Mouse (Mus musculus): ENCODE measurements around the gene Dgcr8. TPM values are rescaled to one million over a fixed set of nuclear protein-coding genes. Genes with fewer than 3 reads are reported as not detected.

Gene Dgcr8
- polyA plus RNA-seq (2015; fragmentation: Nextera tagmentation; extraction: Ambion mirVana), result 23.3 and 25.9 TPM in 2 replicates

DNA sequence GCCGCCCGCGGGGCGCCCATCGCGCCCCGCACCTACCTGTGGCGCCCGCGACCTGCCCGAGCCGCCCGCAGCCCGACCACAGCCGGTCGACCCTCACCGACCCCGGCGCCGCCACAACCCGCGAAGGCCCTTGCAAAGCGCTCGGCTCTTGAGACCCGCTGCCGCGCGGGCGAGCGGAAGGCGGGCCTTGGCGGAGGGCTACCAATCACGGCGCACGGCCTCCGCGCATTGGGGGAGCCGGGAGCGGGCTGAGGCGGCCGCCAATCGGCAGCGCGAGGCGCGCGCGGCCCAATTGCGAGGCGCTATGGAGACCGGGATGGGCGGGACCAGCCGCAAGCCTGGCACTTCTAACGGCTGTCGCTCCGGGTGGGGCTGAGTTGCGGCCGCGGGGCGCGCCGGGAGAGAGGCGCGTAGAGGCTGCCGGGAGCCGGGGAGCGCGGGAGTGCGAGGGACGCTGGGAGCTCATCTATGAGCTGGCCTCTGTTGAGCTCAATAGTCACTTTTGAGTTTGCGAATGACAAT is at the start of gene Dgcr8:
Gene Dgcr8, minus strand, starts transcription at position 180 of the 522 bp plus-strand sequence.
- peaks cover 21% of the 10 kb centered on the region for H3K4me1 ChIP-seq (ENCODE audit: control insufficient read depth, insufficient read depth, low read length)
- H3K4me3 ChIP-seq (replicated peaks; ENCODE audit: low read length), result peak within 1 kb of the TSS; percentile 77
- H3K27me3 ChIP-seq (ENCODE audit: control insufficient read depth, insufficient read depth, low read length), result no peaks in the 10 kb centered on the region
- H3K4me2 ChIP-seq (ENCODE audit: low read depth, low read length), result peak within 1 kb of the TSS; percentile 96
- WGBS, result under 1% methylated on average over 71 of the region's 71 CpGs
- peak; percentile 99 for ATAC-seq (ENCODE audit: insufficient read depth, low FRiP score)
- H3K9me3 ChIP-seq (replicated peaks; ENCODE audit: control insufficient read depth, low read length), result no peaks in the 10 kb centered on the region
- peak within 1 kb of the TSS; percentile 94 for H3K27ac ChIP-seq (ENCODE audit: low read length)
- H3K36me3 ChIP-seq (ENCODE audit: control insufficient read depth, insufficient read depth, low read length), result peaks cover 4% of the 10 kb centered on the region
- H3K9ac ChIP-seq (ENCODE audit: low read length), result peak within 1 kb of the TSS; percentile 99

DNA sequence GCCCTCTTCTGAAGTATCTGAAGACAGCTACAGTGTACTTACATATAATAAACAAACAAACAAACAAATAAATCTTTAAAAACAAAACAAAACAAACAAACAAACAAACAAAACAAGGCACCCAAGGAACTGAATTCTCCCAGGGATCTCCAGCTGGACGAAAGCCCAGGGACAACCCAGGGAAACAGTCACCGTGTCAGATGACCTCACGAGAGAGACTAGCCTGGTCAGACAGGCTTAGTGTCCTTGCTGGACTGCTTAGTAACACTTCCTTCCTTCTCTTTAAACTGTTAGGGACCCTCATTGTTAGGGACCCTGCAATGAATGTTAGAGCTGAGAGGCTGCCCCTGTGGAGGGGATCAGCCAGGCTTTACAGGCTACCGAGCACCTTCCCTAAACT is 48.2 kb upstream of the Dgcr8 start:
- Histone ChIP-seq H3K9me3 (replicated peaks; ENCODE audit: control insufficient read depth, low read length) (no peaks in the 10 kb centered on the region), H3K36me3 (ENCODE audit: control insufficient read depth, insufficient read depth, low read length) (no peaks in the 10 kb centered on the region), H3K4me2 (ENCODE audit: low read depth, low read length) (no peak overlapping the region), H3K27ac (ENCODE audit: low read length) (no peak overlapping the region), H3K4me1 (ENCODE audit: control insufficient read depth, insufficient read depth, low read length) (peaks cover 5% of the 10 kb centered on the region), H3K4me3 (replicated peaks; ENCODE audit: low read length) (no peak overlapping the region), H3K27me3 (ENCODE audit: control insufficient read depth, insufficient read depth, low read length) (no peaks in the 10 kb centered on the region), H3K9ac (ENCODE audit: low read length) (no peak overlapping the region)
- 89% methylated on average over 4 of the region's 4 CpGs for WGBS
- no peak for ATAC-seq (ENCODE audit: insufficient read depth, low FRiP score)

DNA sequence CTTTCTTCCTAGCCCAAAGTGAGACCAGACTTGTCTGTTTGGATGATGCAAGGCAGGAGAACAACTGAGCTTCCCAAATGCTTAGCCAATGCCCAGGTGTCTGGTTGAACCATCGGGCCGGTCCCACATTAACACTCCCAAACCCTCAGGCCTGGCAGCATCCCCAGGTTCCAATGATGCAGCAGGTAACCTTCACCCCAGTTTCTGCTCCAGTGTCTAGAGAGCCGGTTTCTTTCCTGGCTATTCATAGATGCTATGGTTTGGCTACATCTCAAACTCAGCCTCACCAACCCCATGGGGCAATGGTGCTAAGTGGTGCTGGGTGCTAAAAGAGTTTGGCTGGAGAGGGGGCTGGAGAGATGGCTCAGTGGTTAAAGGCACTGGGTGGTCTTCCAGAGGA is 46.9 kb upstream of the Dgcr8 start:
- Histone ChIP-seq H3K36me3 (ENCODE audit: control insufficient read depth, insufficient read depth, low read length) (no peaks in the 10 kb centered on the region), H3K27ac (ENCODE audit: low read length) (no peak overlapping the region), H3K27me3 (ENCODE audit: control insufficient read depth, insufficient read depth, low read length) (no peaks in the 10 kb centered on the region), H3K9me3 (replicated peaks; ENCODE audit: control insufficient read depth, low read length) (no peaks in the 10 kb centered on the region), H3K4me1 (ENCODE audit: control insufficient read depth, insufficient read depth, low read length) (peaks cover 5% of the 10 kb centered on the region), H3K4me2 (ENCODE audit: low read depth, low read length) (no peak overlapping the region), H3K9ac (ENCODE audit: low read length) (no peak overlapping the region), H3K4me3 (replicated peaks; ENCODE audit: low read length) (no peak overlapping the region)
- no peak for ATAC-seq (ENCODE audit: insufficient read depth, low FRiP score)
- 92% methylated on average over 3 of the region's 3 CpGs for WGBS

DNA sequence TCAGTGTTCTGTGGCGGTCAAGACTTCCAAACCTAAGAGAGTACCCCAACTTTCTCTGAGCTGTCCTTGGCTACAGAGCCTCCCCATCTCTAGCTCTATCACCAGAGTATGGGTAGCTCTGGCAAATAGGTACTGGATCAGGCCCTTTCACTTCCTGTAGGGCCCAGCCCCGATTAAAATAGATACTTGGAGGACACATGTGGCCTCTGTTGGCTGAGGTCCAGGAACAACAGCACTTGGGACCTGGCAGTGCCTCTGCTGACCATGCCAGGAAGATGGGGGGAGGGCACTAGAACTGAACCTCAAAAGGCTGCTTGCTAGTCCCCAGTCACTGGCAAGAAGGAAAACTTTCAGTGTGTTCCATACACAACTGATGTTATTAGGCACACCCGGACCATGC is 44.9 kb upstream of the Dgcr8 start:
- no peak overlapping the region for H3K9ac ChIP-seq (ENCODE audit: low read length)
- H3K4me1 ChIP-seq (ENCODE audit: control insufficient read depth, insufficient read depth, low read length), result no peaks in the 10 kb centered on the region
- no peak for ATAC-seq (ENCODE audit: insufficient read depth, low FRiP score)
- H3K36me3 ChIP-seq (ENCODE audit: control insufficient read depth, insufficient read depth, low read length), result no peaks in the 10 kb centered on the region
- H3K27ac ChIP-seq (ENCODE audit: low read length), result no peak overlapping the region
- no peaks in the 10 kb centered on the region for H3K9me3 ChIP-seq (replicated peaks; ENCODE audit: control insufficient read depth, low read length)
- 84% methylated on average over 3 of the region's 3 CpGs for WGBS
- no peak overlapping the region for H3K4me2 ChIP-seq (ENCODE audit: low read depth, low read length)
- no peaks in the 10 kb centered on the region for H3K27me3 ChIP-seq (ENCODE audit: control insufficient read depth, insufficient read depth, low read length)
- no peak overlapping the region for H3K4me3 ChIP-seq (replicated peaks; ENCODE audit: low read length)

- Histone ChIP-seq H3K27ac (ENCODE audit: low read length) (no peak overlapping the region), H3K9me3 (replicated peaks; ENCODE audit: control insufficient read depth, low read length) (no peaks in the 10 kb centered on the region), H3K9ac (ENCODE audit: low read length) (no peak overlapping the region), H3K27me3 (ENCODE audit: control insufficient read depth, insufficient read depth, low read length) (no peaks in the 10 kb centered on the region), H3K36me3 (ENCODE audit: control insufficient read depth, insufficient read depth, low read length) (no peaks in the 10 kb centered on the region), H3K4me1 (ENCODE audit: control insufficient read depth, insufficient read depth, low read length) (no peaks in the 10 kb centered on the region), H3K4me2 (ENCODE audit: low read depth, low read length) (no peak overlapping the region), H3K4me3 (replicated peaks; ENCODE audit: low read length) (no peak overlapping the region)
- 64% methylated on average over 1 of the region's 1 CpGs for WGBS
- no peak for ATAC-seq (ENCODE audit: insufficient read depth, low FRiP score)
Observed at GRCm38 (mm10) chr16:18328524-18328923, 39.5 kb upstream of the Dgcr8 start.

GRCm38 (mm10) chr16:18327936-18328335 is 38.9 kb upstream of the Dgcr8 start:
- no peaks in the 10 kb centered on the region for H3K9me3 ChIP-seq (replicated peaks; ENCODE audit: control insufficient read depth, low read length)
- no peak for ATAC-seq (ENCODE audit: insufficient read depth, low FRiP score)
- H3K9ac ChIP-seq (ENCODE audit: low read length), result no peak overlapping the region
- H3K27ac ChIP-seq (ENCODE audit: low read length), result no peak overlapping the region
- no peaks in the 10 kb centered on the region for H3K27me3 ChIP-seq (ENCODE audit: control insufficient read depth, insufficient read depth, low read length)
- H3K36me3 ChIP-seq (ENCODE audit: control insufficient read depth, insufficient read depth, low read length), result no peaks in the 10 kb centered on the region
- H3K4me3 ChIP-seq (replicated peaks; ENCODE audit: low read length), result no peak overlapping the region
- no peak overlapping the region for H3K4me2 ChIP-seq (ENCODE audit: low read depth, low read length)
- 91% methylated on average over 9 of the region's 9 CpGs for WGBS
- no peaks in the 10 kb centered on the region for H3K4me1 ChIP-seq (ENCODE audit: control insufficient read depth, insufficient read depth, low read length)

GRCm38 (mm10) chr16:18325741-18326140 is 36.7 kb upstream of the Dgcr8 start:
- Histone ChIP-seq H3K9me3 (replicated peaks; ENCODE audit: control insufficient read depth, low read length) (no peaks in the 10 kb centered on the region), H3K27ac (ENCODE audit: low read length) (no peak overlapping the region), H3K4me1 (ENCODE audit: control insufficient read depth, insufficient read depth, low read length) (no peaks in the 10 kb centered on the region), H3K36me3 (ENCODE audit: control insufficient read depth, insufficient read depth, low read length) (no peaks in the 10 kb centered on the region), H3K27me3 (ENCODE audit: control insufficient read depth, insufficient read depth, low read length) (no peaks in the 10 kb centered on the region), H3K9ac (ENCODE audit: low read length) (no peak overlapping the region), H3K4me3 (replicated peaks; ENCODE audit: low read length) (no peak overlapping the region), H3K4me2 (ENCODE audit: low read depth, low read length) (no peak overlapping the region)
- no peak for ATAC-seq (ENCODE audit: insufficient read depth, low FRiP score)
- 67% methylated on average over 4 of the region's 4 CpGs for WGBS

GRCm38 (mm10) chr16:18324031-18324430 is 35.0 kb upstream of the Dgcr8 start:
- WGBS, result 88% methylated on average over 6 of the region's 6 CpGs
- Histone ChIP-seq H3K9ac (ENCODE audit: low read length) (no peak overlapping the region), H3K9me3 (replicated peaks; ENCODE audit: control insufficient read depth, low read length) (no peaks in the 10 kb centered on the region), H3K4me2 (ENCODE audit: low read depth, low read length) (no peak overlapping the region), H3K27ac (ENCODE audit: low read length) (no peak overlapping the region), H3K4me3 (replicated peaks; ENCODE audit: low read length) (no peak overlapping the region), H3K27me3 (ENCODE audit: control insufficient read depth, insufficient read depth, low read length) (no peaks in the 10 kb centered on the region), H3K36me3 (ENCODE audit: control insufficient read depth, insufficient read depth, low read length) (no peaks in the 10 kb centered on the region), H3K4me1 (ENCODE audit: control insufficient read depth, insufficient read depth, low read length) (no peaks in the 10 kb centered on the region)
- no peak for ATAC-seq (ENCODE audit: insufficient read depth, low FRiP score)

DNA sequence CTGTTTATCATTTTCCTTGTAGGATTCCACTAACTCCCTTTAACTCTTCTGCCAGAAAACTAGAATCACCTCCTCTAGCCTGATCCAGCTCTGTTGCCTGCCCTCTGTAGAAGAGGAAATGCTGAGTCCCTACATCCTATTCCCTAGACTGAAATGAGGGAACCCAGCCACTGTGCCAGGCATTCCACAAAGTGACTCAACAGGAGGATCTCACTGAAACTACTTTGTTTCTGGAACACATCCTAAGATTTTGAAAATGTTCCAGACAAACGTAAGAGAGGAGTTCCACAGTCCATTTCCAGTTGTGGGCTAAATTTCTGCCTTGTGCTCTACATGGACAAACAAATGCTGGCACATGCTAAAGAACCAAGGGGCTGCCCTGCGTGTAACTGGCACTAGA is 34.4 kb upstream of the Dgcr8 start:
- Histone ChIP-seq H3K36me3 (ENCODE audit: control insufficient read depth, insufficient read depth, low read length) (no peaks in the 10 kb centered on the region), H3K4me2 (ENCODE audit: low read depth, low read length) (no peak overlapping the region), H3K9ac (ENCODE audit: low read length) (no peak overlapping the region), H3K9me3 (replicated peaks; ENCODE audit: control insufficient read depth, low read length) (no peaks in the 10 kb centered on the region), H3K4me1 (ENCODE audit: control insufficient read depth, insufficient read depth, low read length) (no peaks in the 10 kb centered on the region), H3K27ac (ENCODE audit: low read length) (no peak overlapping the region), H3K4me3 (replicated peaks; ENCODE audit: low read length) (no peak overlapping the region), H3K27me3 (ENCODE audit: control insufficient read depth, insufficient read depth, low read length) (no peaks in the 10 kb centered on the region)
- ATAC-seq (ENCODE audit: insufficient read depth, low FRiP score), result no peak
- WGBS, result 65% methylated on average over 2 of the region's 2 CpGs

- WGBS, result 67% methylated on average over 2 of the region's 2 CpGs
- Histone ChIP-seq H3K4me1 (ENCODE audit: control insufficient read depth, insufficient read depth, low read length) (no peaks in the 10 kb centered on the region), H3K27ac (ENCODE audit: low read length) (no peak overlapping the region), H3K4me3 (replicated peaks; ENCODE audit: low read length) (no peak overlapping the region), H3K9ac (ENCODE audit: low read length) (no peak overlapping the region), H3K27me3 (ENCODE audit: control insufficient read depth, insufficient read depth, low read length) (no peaks in the 10 kb centered on the region), H3K9me3 (replicated peaks; ENCODE audit: control insufficient read depth, low read length) (no peaks in the 10 kb centered on the region), H3K4me2 (ENCODE audit: low read depth, low read length) (no peak overlapping the region), H3K36me3 (ENCODE audit: control insufficient read depth, insufficient read depth, low read length) (no peaks in the 10 kb centered on the region)
- no peak for ATAC-seq (ENCODE audit: insufficient read depth, low FRiP score)
Observed at GRCm38 (mm10) chr16:18321443-18321842, 32.4 kb upstream of the Dgcr8 start.
